Mouse (Mus musculus) induced T-regulatory cell, adult 2 months (primary cell): ENCODE measurements at regions not wholly inside any gene's neighbourhood (a gene's known extent, or its start where the extent isn't known, plus 50 kb on each side); places are given as distances from the start of the nearest gene placed in this dataset.

Experiments
- DNase-seq: peaks from one replicate; pipeline ENCODE4 v3.0.0-alpha.2; 2012; ENCODE audit warnings: low read depth

- DNase-seq = no peak
Measured at GRCm38 (mm10) chr8:89273276-89273675, 229.3 kb upstream of the Sall1 start.

GRCm38 (mm10) chr8:89272381-89272815, 228.4 kb upstream of the Sall1 start:
- DNase-seq = no peak

- DNase-seq = no peak
Measured at GRCm38 (mm10) chr8:89271381-89272355, 227.7 kb upstream of the Sall1 start.

- no peak for DNase-seq
Measured at GRCm38 (mm10) chr8:89270001-89270400, 226.0 kb upstream of the Sall1 start.

DNA sequence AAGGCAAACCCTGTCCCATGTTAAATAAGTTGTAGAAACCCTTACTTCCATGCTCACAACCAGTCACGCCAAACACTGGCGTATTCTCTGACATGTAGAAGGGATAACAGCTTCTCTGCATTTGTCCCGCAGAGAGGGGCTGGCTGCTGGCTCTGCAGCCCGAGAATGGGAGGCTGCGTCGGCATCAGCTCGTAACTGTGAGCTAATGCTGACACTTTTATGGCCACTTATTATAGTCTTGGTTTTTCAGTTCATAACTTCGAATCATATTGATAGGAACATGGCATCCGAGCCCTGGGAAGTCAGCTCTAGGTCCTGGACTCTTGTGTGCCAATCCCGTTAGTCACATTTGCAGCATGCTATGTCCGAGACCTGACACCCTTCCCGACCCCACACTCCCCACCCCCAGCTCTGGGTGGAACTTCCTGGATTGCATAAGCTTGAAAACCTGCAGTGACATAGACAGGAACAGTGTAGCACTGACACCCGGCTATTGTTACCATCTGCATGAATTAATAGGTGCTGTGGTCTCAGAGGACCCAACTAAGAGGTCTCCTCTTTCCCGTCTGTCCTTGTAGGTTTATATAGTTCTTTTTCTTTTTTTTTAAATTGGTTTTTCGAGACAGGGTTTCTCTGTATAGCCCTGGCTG, 217.3 kb upstream of the Sall1 start:
- no peak for DNase-seq

GRCm38 (mm10) chr8:89259881-89260280, 215.9 kb upstream of the Sall1 start:
- DNase-seq = no peak

DNA sequence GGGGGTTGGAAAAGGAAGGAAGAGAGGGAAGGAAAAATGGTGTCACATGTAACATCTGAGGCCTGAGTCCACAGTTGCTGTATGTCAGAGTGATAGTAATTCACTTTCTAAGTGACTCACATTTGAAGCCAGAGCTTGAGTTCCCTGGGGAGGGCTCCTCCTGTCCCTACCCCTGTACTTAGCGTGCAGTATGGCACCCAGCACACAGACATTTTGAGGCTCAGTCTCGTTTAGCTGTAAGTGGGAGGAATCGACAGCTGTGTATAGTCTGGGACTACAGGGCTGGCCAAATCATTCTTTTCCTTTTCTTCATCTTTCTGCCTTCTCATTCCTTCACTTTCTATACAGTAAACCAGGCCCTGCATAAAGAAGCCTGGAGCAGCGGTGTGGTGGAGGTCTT, 202.4 kb upstream of the Sall1 start:
- DNase-seq = no peak

DNA sequence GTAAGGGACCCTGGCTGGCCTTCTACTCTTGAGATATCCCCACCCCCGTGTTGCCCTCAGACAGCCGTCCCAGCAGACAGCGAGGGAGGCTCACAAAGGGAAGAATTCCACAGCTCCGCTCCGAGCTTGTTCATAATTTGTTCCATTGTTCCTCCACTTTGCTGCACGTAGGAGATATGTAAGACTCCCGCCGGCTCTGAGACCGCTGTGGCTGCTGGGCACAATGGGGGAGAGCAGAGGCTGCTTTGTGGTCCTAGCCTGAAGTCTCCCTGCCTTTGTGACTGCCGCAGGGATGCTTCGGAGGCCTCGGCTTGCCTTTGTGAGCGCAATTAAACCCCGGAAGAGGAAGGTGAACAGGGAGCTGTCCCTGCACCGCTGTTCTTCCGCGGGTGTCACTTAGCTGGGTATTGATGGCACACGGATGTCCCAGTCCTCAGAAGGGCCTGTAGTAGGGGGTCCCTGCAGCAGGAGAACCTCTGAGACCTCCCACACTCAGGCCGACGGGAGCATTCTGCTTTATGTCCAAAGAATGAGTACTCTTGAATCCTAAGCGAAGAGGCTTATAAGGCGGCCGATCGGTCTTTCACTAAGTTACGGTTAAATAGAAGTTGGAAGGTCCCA, 201.3 kb upstream of the Sall1 start:
- DNase-seq = no peak

- DNase-seq = no peak
Measured at GRCm38 (mm10) chr8:89241686-89242085, 197.7 kb upstream of the Sall1 start.

DNA sequence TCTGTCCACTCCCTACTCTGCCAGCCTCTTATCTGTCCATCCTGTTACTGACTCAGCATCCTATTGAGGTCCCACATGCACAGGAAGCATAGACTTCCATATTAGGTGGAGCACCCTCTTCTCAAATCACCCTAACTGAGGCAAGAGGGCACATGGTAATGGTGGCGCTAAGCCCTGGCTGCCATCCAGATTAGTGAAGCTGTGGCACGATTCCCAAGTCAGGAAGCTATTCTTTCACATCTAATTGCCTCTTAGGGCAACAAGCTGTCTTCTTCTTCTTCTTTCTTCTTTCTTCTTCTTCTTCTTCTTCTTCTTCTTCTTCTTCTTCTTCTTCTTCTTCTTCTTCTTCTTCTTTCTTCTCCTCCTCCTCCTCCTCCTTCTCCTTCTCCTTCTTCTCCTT, 195.7 kb upstream of the Sall1 start:
- no peak for DNase-seq

GRCm38 (mm10) chr8:89234041-89234440, 190.1 kb upstream of the Sall1 start:
- no peak for DNase-seq

DNA sequence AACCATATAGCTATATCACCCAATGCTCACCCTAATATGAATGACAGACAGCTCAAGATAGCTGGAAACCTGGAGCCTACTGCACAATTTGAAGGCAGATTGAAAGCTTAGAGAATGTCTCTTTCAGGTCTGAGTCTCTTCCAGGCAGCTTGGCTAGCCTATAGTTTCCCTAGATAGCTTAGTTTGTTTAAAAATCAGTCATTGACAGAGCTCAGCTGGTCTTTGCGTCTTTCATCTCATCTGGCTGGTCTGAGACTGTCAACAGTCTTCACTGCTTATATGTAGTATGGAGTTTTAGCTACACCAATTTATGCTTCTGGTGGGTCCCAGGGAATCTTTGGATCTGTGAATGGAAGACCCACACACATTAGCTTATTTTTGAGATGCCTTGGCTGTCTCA, 188.4 kb upstream of the Sall1 start:
- no peak for DNase-seq

DNA sequence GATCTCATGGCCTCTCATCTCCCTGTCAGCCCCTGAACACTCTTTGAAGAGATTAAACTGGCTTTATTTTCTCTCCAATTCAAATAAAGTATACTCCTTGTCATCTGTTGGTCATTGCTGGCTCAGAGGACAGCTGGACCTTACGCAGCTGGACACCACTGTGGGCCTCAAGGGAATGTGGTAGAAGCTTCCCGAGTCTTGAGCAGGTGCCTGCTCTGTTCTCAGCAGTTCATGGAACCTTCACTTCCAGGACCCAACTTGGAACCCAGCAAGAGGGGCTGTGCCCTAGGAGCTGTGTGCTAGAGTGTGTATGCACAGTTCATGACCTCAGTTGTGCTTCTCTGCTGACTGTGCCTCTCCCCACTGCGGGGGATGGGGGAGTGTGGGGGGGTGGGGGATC, 185.2 kb upstream of the Sall1 start:
- no peak for DNase-seq

DNA sequence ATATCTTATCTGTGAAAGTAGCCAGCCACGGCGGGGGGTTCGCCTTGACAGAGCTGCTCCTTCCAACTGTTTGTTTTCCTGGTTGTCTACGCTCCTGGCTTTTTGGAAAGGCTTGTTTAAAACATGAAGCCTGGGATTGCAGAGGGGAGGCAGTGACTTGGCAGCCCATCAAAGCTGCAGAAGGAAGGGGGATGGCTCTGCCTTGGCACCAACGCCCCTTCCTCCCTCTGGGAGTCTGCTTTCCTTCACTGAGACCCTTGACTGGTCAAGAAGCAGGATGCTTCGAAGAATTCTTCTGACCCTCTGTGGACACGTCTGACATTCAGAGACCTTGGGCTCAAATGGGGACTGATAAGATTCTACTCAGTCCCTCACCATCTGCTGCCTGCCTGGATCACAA, 176.9 kb upstream of the Sall1 start:
- no peak for DNase-seq

- DNase-seq = no peak
Measured at GRCm38 (mm10) chr8:89220381-89220780, 176.4 kb upstream of the Sall1 start.

DNA sequence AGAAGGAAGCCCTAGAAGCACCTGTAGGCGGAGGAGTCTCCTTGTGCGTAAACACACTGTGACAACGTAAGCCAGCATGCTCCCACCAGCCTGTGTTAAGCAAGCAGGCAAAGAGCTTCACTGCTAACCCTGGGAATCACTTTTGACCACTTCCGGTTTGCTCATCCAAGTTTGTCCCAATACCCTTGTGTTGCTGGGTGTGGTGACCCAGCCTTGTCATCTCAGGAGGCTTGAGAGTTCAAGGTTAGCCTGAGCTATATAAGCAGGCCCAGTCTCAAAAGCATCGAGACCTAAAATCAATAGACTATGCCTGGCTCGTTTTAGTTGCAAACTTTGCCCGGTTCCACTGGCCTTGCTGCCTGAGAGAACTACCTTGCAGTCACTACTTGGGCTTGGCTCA, 175.2 kb upstream of the Sall1 start:
- DNase-seq = no peak

DNA sequence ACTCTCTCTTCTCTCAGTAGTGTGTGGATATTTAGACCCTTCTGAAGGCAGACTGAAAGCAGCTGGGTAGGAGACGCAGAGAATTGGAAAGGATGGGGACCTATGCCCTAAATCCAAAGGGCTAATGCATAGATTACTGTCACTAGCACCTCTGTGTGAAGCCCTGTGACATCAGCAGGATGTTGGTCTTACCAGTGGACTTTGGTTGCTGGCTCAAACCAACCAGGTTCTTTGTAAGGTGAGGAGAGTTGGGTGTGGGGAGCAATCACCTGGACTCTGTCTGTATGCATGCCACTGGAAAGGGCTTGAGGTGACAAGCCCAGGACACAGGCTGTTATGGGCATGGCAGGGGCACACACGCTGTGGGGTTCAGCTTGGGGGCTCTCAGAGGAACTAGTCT, 173.7 kb upstream of the Sall1 start:
- DNase-seq = no peak

DNA sequence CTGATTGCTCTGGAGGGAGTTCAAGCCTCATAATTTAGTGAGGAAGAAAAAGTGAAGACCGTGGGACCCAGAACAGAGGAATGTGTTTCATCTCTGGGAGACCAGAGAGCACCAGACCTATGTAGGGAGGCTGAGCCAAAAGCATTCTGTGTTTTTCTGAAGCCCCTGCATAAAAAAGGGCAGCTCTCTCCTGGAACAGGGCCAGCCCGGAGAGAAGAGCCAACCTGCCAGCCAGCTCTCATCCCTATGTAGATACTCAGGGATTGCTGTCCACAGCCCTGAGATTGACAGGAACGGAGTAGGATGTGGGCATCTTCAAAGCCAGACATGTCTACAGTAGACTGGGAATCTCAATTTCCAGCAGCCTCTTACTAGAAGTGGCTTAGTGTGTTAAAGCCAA, 168.0 kb upstream of the Sall1 start:
- no peak for DNase-seq

DNA sequence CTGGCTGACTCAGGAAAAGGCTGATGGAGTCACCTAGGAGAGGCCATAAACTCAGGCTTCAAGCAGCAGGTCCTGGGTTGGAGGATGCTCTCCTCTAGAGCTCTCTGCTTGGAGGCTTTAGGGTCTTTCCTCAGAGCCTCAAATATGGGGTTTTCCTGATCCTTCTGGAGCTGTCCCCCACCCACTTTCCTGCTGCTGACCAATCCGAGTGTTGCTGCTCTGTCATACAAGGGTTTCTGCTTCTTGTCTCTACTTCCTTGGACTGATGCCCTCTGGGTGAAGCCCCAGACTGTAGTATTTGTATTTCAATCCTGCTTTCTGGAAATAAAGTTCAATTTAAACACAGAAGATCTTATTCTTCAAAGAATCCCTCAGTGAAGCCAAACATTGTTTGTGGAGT, 166.7 kb upstream of the Sall1 start:
- no peak for DNase-seq

DNA sequence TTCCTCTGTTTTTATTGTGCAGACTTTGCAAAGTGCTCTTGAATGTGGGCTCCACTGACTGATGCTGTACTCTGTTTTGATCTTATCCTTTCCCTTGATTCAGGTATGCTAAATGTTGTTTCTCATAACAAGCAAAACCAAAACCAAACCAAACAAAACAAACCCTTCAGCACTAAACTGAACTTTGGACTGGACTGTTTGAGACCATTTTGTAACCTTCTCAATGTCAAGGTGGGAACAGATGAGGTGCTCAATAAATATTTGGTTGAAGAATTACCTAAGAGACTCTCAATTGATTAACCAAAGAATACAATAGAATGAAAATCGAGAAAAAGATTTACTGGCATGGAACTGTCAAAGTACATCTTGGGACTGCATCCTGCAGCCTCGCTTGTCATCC, 163.9 kb upstream of the Sall1 start:
- no peak for DNase-seq

DNA sequence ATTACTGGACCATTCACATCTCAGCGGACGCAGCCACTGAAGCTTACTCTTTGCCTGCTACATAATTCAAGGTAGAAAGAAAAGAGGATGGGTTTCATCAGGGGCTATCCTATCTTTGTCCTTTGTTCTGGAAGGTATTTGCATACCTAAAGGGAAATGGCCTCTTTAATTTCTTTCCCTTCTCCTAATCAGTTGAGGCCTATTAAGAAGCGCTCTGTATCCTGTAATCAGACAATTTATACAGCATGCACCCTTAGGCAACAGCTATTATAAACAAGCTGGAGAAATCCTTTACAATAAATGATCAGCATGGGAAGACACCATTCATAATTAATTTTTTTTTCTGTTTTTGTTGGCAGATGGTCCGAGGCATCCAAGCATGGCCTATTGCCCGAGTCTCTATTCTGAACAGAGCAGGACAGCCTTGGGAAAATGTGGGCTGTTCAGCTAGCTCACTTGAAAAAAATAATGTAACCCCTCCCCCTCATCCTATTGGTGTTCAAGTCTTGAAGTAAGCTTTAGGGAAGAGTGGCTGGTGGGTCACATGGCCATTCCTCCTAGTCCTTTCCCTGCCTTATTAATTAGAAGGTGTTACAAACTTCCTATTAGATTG, 158.6 kb upstream of the Sall1 start:
- no peak for DNase-seq

GRCm38 (mm10) chr8:89200301-89200700, 156.3 kb upstream of the Sall1 start:
- no peak for DNase-seq

GRCm38 (mm10) chr8:89185314-89185713, 141.4 kb upstream of the Sall1 start:
- no peak for DNase-seq
